Mouse (Mus musculus): ENCODE results near the gene Hectd1.

The Hectd1 gene

GRCm38 (mm10) chr12:51699623-51700393 lies 129.5 kb downstream of the Hectd1 start:
- no peak for DNase-seq

- DNase-seq = no peak
These were observed 133.2 kb downstream of the Hectd1 start for GRCm38 (mm10) chr12:51696157-51696556.

GRCm38 (mm10) chr12:51694966-51695365 lies 134.4 kb downstream of the Hectd1 start:
- no peak for DNase-seq

GRCm38 (mm10) chr12:51694096-51694495 lies 135.2 kb downstream of the Hectd1 start:
- no peak for DNase-seq

All from thymus, postnatal 36 days (tissue).